Mouse (Mus musculus) liver, adult (tissue): ENCODE results near the gene Phlda1.

Source experiments
- GATA4 ChIP-seq: IDR thresholded peaks from 2 replicates; pipeline ENCODE4 v1.6.1; 2014; ENCODE audit warnings: mild to moderate bottlenecking, low read length; ENCODE audit not compliant: insufficient replicate concordance

The Phlda1 gene

GRCm38 (mm10) chr10:111515071-111516010 lies 9.3 kb downstream of the Phlda1 start:
- no peak for TF ChIP-seq GATA4

- TF ChIP-seq GATA4: no peak
Measured at GRCm38 (mm10) chr10:111516172-111516588, 10.1 kb downstream of the Phlda1 start.

- no peak for TF ChIP-seq GATA4
Measured at GRCm38 (mm10) chr10:111516804-111517436, 10.8 kb downstream of the Phlda1 start.

GRCm38 (mm10) chr10:111518350-111518749 lies 12.3 kb downstream of the Phlda1 start:
- no peak for TF ChIP-seq GATA4

- TF ChIP-seq GATA4: no peak
Measured at GRCm38 (mm10) chr10:111519620-111520370, 13.7 kb downstream of the Phlda1 start.

- no peak for TF ChIP-seq GATA4
Measured at GRCm38 (mm10) chr10:111520621-111521020, 14.5 kb downstream of the Phlda1 start.

GRCm38 (mm10) chr10:111521636-111522035 lies 15.6 kb downstream of the Phlda1 start:
- TF ChIP-seq GATA4: no peak

GRCm38 (mm10) chr10:111522230-111522629 lies 16.1 kb downstream of the Phlda1 start:
- TF ChIP-seq GATA4: no peak

- TF ChIP-seq GATA4: no peak
Measured at GRCm38 (mm10) chr10:111523894-111524293, 17.8 kb downstream of the Phlda1 start.

- TF ChIP-seq GATA4: no peak
Measured at GRCm38 (mm10) chr10:111527057-111527456, 21.0 kb downstream of the Phlda1 start.

GRCm38 (mm10) chr10:111527613-111528012 lies 21.5 kb downstream of the Phlda1 start:
- TF ChIP-seq GATA4: no peak

GRCm38 (mm10) chr10:111528283-111528682 lies 22.2 kb downstream of the Phlda1 start:
- no peak for TF ChIP-seq GATA4

GRCm38 (mm10) chr10:111530398-111530797 lies 24.3 kb downstream of the Phlda1 start:
- no peak for TF ChIP-seq GATA4

- no peak for TF ChIP-seq GATA4
Measured at GRCm38 (mm10) chr10:111534691-111535090, 28.6 kb downstream of the Phlda1 start.

GRCm38 (mm10) chr10:111537410-111537809 lies 31.3 kb downstream of the Phlda1 start:
- TF ChIP-seq GATA4: no peak
